Mouse (Mus musculus) kidney, adult 9 months (tissue): ENCODE measurements around the gene Hhipl1.

Experiments used
- DNase-seq: peaks from one replicate; pipeline ENCODE4 v3.0.0; 2022

Hhipl1 gene

GRCm38 (mm10) chr12:108315818-108316217, 9.7 kb downstream of the Hhipl1 start:
- DNase-seq: no peak

GRCm38 (mm10) chr12:108316655-108317054, 10.6 kb downstream of the Hhipl1 start:
- no peak for DNase-seq

- DNase-seq: no peak
Observed at GRCm38 (mm10) chr12:108317201-108317738, 11.2 kb downstream of the Hhipl1 start.

DNA sequence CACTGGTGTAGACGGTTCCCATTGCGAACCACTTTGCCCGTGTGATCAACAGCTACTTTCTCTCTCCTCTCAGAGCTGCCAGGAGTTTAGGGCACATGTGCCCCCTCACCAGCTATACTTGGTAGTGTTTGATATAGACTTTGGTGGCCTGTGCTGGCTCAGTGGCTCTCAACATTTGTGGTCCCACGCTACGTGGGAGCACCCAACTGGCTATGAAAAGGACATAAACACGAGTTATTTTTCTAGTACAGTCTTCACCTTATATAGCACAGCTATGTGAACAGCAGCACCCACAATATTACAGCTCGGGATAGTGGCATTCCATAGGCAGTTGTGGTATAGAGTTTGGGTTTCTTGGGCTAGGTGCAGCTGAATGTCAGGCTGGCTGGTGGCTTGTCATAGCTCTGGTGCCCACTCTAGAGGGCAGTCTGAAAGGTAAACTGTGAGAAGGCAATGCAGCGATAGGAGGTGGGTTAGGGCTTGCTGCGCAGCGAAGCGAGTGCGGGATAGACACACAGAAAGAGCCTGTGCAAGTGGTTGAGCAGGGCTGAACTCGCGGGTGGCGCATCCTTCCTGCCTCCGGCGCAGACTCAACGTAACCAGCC, 11.9 kb downstream of the Hhipl1 start:
- DNase-seq: no peak

- DNase-seq: no peak
Observed at GRCm38 (mm10) chr12:108318499-108318898, 12.4 kb downstream of the Hhipl1 start.

DNA sequence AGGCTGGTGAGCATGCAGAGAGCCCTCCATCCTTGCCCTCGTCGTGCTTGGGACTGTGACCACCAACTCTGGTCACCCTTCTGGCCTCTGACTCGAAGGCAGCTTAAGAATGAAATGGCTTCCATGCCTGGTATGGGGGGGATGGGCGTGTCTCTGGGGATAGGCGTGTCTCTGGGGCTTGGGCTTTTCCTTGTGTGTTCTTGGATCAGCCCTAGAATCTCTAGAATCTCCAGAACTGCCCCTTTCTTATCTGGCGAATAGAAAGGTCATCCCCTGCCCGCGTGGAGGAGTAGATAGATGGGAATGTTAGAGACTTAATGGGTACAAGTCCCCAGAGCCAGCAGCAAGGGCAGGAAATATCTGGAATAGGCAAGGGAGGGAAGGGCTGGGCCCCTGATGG, 14.0 kb downstream of the Hhipl1 start:
- DNase-seq: no peak

GRCm38 (mm10) chr12:108326401-108326800, 20.3 kb downstream of the Hhipl1 start:
- DNase-seq: no peak

DNA sequence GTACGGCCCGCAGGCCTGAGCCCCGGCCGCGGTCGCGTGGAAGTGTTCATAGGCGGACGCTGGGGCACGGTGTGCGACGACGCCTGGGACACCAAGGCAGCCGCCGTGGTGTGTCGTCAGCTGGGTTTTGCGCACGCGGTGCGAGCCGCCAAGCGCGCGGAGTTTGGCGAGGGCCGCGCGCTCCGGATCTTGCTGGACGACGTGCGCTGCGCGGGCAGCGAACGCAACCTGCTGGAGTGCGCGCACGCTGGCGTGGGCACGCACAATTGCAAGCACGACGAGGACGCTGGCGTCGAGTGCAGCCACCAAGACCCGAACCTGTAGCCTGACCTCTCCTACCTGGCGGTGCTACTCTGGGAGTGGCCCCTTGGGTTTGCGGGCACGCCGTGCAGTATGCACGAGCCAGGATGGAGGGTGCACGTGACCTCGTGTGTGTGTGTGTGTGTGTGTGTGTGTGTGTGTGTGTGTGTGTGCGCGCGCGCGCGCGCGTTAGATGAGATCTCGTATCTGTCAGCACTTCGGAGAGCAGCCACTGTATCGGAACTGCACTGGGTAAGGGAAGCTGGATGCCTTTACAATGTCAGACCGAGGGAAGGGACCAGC, 21.9 kb downstream of the Hhipl1 start:
- DNase-seq: no peak

- peak; percentile 90 for DNase-seq
Observed at GRCm38 (mm10) chr12:108333056-108333455, 27.0 kb downstream of the Hhipl1 start.

DNA sequence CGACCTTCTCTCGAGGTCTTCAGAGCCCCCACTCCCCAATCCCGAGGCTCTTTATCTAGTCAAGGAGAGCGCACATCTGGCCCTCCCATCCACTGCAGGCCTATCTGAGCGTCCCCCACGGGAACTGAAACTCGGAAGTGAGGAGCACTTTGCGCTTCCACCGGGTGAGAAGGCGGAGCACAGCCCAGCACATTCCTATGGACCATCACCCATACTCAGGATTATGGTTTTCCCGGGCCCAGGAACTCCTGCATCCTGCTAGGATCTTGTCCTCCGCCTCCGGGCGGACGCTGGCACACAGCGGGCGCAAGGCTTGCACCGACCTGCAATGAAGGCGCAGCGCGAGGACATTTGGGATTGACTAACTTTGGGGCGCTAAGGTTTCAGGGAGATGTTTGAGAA, 27.4 kb downstream of the Hhipl1 start:
- no peak for DNase-seq

- DNase-seq: peak; percentile 100
Observed at GRCm38 (mm10) chr12:108333895-108334445, 27.9 kb downstream of the Hhipl1 start, which contains the start of gene Cyp46a1. Gene Cyp46a1, plus strand, starts transcription at chr12:108334381.

- DNase-seq: peak; percentile 19
Observed at GRCm38 (mm10) chr12:108334529-108334928, 28.5 kb downstream of the Hhipl1 start.

GRCm38 (mm10) chr12:108338572-108339190, 32.6 kb downstream of the Hhipl1 start:
- DNase-seq: peak; percentile 55

DNA sequence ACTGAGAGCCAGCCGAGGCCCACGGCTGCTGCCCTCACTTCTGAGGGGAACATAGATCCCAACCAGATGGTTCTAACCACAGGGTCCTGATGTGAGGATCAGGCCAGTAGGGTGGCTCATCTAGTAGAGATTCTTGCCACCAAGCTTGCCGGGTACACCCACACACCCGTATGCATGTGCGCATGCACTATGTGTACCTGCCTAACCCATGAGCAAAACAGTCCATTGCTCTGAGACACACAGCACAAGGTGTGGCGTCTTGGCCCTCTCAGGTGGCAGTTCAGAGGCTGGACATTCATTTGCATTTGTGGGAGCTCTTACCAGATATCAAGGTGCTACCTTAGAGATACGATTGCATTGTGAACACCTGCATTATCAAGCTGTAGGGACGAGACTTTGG, 42.1 kb downstream of the Hhipl1 start:
- DNase-seq: no peak

GRCm38 (mm10) chr12:108349026-108349425, 43.0 kb downstream of the Hhipl1 start:
- DNase-seq: no peak

DNA sequence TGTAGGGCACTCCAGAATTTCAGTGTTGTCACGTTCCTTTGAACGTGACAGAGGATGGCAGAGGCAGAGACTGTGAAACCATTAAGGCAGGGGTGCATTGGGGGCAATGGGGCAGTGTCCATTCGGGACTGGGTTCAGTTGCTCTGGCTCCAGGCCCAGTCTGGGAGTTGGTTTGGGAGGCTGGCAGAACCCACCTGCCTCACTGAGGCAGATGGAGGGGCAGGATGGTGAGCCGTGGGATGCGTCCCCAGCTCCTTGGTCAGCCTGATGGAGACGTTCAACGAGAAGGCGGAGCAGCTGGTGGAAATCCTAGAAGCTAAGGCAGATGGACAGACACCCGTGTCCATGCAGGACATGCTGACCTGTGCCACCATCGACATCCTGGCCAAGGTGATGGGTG, 44.9 kb downstream of the Hhipl1 start:
- no peak for DNase-seq

GRCm38 (mm10) chr12:108352371-108353136, 46.5 kb downstream of the Hhipl1 start:
- DNase-seq: no peak

- no peak for DNase-seq
Observed at GRCm38 (mm10) chr12:108354284-108354683, 48.2 kb downstream of the Hhipl1 start.

DNA sequence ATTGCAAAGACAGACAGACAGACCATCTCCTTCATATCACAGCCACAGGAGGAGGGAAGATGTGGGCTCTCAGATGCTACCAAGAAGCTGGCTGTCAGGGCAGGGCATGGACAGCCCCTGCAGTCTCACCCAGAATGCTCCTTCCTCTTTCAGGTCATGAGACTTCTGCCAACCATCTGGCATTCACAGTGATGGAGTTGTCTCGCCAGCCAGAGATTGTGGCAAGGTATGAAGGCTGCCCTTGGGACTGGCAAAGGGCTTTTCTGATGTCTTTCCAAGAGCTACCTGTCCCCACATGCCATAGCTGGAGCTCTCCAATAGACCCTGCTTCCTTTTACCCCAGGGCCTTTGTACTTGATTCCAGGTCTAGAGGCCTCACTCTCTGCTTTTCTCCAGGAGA, 49.2 kb downstream of the Hhipl1 start:
- DNase-seq: no peak

DNA sequence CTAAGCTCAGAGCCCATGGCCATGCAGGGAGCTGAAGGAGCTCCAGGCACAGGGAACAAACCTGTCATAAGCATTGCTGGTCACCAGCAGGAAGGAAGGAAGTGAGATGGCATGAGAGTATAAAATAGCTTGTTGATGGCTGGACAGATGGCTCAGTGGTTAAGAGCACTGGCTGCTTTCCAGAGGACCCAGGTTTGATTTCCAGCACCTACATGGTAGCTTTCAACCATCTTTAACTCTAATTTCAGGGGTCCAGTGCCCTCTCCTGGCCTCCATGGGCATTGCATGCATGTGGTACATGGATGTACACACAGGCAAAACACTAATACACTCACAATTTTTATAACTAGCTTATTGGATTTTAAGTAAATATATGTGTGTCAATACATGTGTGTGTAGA, 49.9 kb downstream of the Hhipl1 start:
- DNase-seq: no peak

GRCm38 (mm10) chr12:108363796-108364195, 57.7 kb downstream of the Hhipl1 start:
- peak; percentile 87 for DNase-seq

DNA sequence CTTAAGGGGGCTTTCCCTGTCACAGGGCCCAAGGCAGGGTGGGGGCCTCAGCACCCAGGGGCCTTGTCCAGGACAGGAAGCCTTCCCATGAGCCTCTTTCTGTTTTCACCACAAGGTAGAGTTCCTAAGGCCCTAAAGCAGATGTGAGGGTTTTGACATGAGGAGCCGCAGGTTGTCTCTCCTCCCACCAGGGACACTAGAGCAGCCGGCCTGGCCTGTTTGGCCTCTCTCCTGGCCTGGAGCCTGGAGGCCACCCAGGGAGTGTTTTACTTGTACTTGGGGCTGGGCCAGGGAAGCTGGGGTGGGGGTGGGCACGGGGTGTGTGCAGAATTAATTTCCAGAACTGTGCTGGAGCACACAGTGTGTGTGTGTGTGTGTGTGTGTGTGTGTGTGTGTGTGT, 59.3 kb downstream of the Hhipl1 start:
- DNase-seq: peak; percentile 52

- DNase-seq: no peak
Observed at GRCm38 (mm10) chr12:108365868-108366267, 59.8 kb downstream of the Hhipl1 start.
